8 mouse cellular contexts compared by ENCODE assay signal in the genomic region with DNA sequence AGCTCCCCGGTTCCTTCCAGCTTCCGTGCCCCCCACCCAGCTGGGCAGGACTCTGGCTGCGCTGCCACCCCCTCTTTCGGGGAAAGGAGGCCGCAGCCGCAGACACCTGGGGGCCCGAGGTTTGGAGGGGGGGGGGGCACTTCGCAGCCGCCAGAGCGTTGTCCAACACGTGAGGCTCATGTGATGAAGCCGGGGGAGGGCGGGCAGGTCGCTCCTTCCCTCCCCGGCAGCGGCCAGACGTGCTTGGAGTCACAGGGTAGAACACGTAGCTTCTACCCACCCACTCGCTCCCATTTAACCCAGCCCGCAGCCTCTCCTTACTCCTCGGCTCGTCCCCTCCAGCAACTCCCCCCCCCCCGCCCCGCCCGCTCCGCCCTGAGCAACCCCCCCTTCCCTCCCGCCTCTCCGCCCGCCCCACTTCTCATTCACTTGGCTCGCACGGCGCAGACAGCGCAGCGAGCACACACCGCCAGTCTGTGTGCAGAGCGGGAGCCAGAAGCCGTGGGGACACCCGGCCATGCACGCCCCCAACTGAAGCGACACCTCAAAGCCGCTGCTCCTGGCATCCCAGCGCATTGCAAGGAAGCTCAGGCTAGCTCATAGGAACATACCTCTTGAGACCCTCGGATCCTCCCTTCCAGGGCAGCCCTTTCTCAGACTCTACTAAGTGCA. TPM values are rescaled to one million over a fixed set of nuclear protein-coding genes. Genes with fewer than 3 reads are reported as not detected.
A peak's percentile ranks its signal among the peaks of the same experiment; 100 is the strongest.
DNase-seq lines count a peak whose midpoint lies in the region; ATAC-seq and TF ChIP-seq lines count a peak whose summit lies in the region.

A gene (plus strand): TSS at position 424 of the 672 bp plus-strand sequence.

- peaks cover 3% of the 10 kb centered on the region; the same call in 1 of the 2 replicates for H3K4me1 ChIP-seq in cortical plate, adult 2 months (ENCODE audit: control insufficient read depth, insufficient read depth, low read length)
- peaks cover 29% of the 10 kb centered on the region for H3K4me1 ChIP-seq in intestine, embryonic 14.5 days (replicated peaks; ENCODE audit: control insufficient read depth, insufficient read depth, low read length)

- peak within 1 kb of the TSS; percentile 63 for H3K4me2 ChIP-seq in intestine, embryonic 14.5 days (ENCODE audit: low read length)

- 1% methylated on average over 26 of the region's 43 CpGs for WGBS in intestine, embryonic 14.5 days

- H3K27ac ChIP-seq in cortical plate, adult 2 months (ENCODE audit: insufficient read depth, low read length) = peak within 1 kb of the TSS; percentile 92
- peak within 1 kb of the TSS; percentile 97 for H3K27ac ChIP-seq in intestine, embryonic 14.5 days (ENCODE audit: low read depth)

- peak; percentile 89 for ATAC-seq in intestine, embryonic 14.5 days (replicated peaks; ENCODE audit: low FRiP score, low TSS enrichment, low read depth)
- ATAC-seq in megakaryocyte progenitor cell, adult 5-6 weeks (replicated peaks; ENCODE audit: poor library complexity) = peak; percentile 59

- DNase-seq in T-cell, adult 2 months (ENCODE audit: low spot score) = peak; percentile 82
- DNase-seq in gastrocnemius, postnatal 25 days = peak; percentile 96
- peak; percentile 90 for DNase-seq in intestine, embryonic 14.5 days (ENCODE audit: low spot score)
- DNase-seq in left cerebral cortex, postnatal 10 days (ENCODE audit: extremely low spot score in 1 of 2, low spot score in 2 of 2) = peak; percentile 83 to 96
- DNase-seq in right cerebral cortex, postnatal 14 days = peak; percentile 86
- DNase-seq in urinary bladder, postnatal 25 days (ENCODE audit: low spot score) = peak; percentile 77

- TF ChIP-seq POLR2A in cortical plate, adult 2 months (IDR thresholded peaks at IDR 0.05; ENCODE audit: extremely low read depth, insufficient read depth, low read length) = peak; percentile 81

- H3K36me3 ChIP-seq in intestine, embryonic 14.5 days (ENCODE audit: control insufficient read depth, insufficient read depth, low read length) = peaks cover 11% of the 10 kb centered on the region

- no peaks in the 10 kb centered on the region for H3K27me3 ChIP-seq in intestine, embryonic 14.5 days (replicated peaks; ENCODE audit: control insufficient read depth, insufficient read depth, low read length)

- intact Hi-C loops in left cerebral cortex, postnatal 10 days (cut with DNase I) = loop anchor here (2.0 kb wide), 2 partner anchors 48 to 234 kb away; no protein-coding TSS in a partner anchor

- peak within 1 kb of the TSS; percentile 66 for H3K9ac ChIP-seq in intestine, embryonic 14.5 days (ENCODE audit: low read length)

- no peaks in the 10 kb centered on the region for H3K9me3 ChIP-seq in intestine, embryonic 14.5 days (ENCODE audit: control insufficient read depth, low read length)

- no peak for TF ChIP-seq CTCF in cortical plate, adult 2 months (IDR thresholded peaks at IDR 0.05; ENCODE audit: extremely low read depth, insufficient read depth, low read length)

- peak within 1 kb of the TSS; percentile 91 for H3K4me3 ChIP-seq in cortical plate, adult 2 months (ENCODE audit: insufficient read depth, low read length)
- H3K4me3 ChIP-seq in intestine, embryonic 14.5 days (ENCODE audit: low read depth, low read length) = peak within 1 kb of the TSS; percentile 61

RNA-seq across cellular contexts. Expression of the gene that starts here (rescaled TPM):
- polyA plus RNA-seq in cortical plate, adult 2 months (2012; rRNA removed) = 52.8 and 56.4 TPM in 2 replicates
- total RNA-seq in gastrocnemius, postnatal 25 days (2021) = 10 to 100 TPM; 61.9 to 69.2 TPM
- 21.8 and 23.6 TPM in 2 replicates for polyA plus RNA-seq in intestine, embryonic 14.5 days (2014; fragmentation: Nextera tagmentation; extraction: Ambion mirVana)
- total RNA-seq in left cerebral cortex, postnatal 10 days (2021) = 10 to 100 TPM; 38.5 to 40.6 TPM
- 3.4 and 3.5 TPM in 2 replicates for total RNA-seq in megakaryocyte progenitor cell, adult 5-6 weeks (2015)
- 2.9 and 4.1 TPM in 2 replicates for total RNA-seq in megakaryocyte progenitor cell, adult 5-6 weeks (2017)

Comparison
In these comparisons a context has a peak if more than half of its experiments do, and no peak if none do; other contexts are left out.
1. Peak in every context shown above with its lines: DNase-seq, ATAC-seq, H3K4me3 ChIP-seq and H3K27ac ChIP-seq.
2. RNA of the gene that starts here (total RNA-seq): 61.9 to 69.2 TPM in gastrocnemius, postnatal 25 days and 38.5 to 40.6 TPM in left cerebral cortex, postnatal 10 days; 2.9 to 4.1 TPM in megakaryocyte progenitor cell, adult 5-6 weeks; every median in the first group is over 4 times any median in the second.